Comparison of ENCODE assay signal across 10 mouse cellular contexts in the genomic region with DNA sequence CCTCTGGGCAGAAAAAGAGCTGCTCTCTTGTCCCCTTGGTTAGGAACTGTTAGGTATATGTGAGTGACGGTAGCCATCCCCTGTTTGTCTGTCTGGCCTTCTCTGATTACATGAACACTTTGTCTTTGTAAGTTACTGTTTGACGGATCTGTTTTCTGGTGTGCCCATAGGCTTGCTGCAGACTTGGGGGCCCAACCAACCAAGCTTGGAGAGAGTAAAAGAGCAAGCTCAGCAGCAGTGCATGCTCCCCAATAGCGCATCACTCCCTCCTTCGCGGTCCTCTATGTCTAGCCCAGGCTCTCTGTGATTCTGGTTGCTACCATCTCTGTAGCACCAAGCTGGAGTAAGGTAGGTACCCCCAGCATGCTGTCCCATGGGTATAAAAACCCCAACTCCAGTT.
"Had no signal": no experiment of that assay in that cellular context is flagged by ENCODE, and none has a peak within 500 bp of the region (broad histone marks: within the 10 kb centered on the region; RNA-seq: fewer than 3 reads in every experiment).

No protein-coding gene starts in this region.

- H3K27me3 ChIP-seq: limb, embryonic 15.5 days; liver, embryonic 12.5 days; midbrain, embryonic 12.5 days; neural tube, embryonic 15.5 days had no signal

- H3K4me1 ChIP-seq: limb, embryonic 15.5 days; liver, embryonic 12.5 days; midbrain, embryonic 12.5 days; neural tube, embryonic 15.5 days had no signal

- H3K9ac ChIP-seq: limb, embryonic 15.5 days; liver, embryonic 12.5 days; lung, embryonic 14.5 days; midbrain, embryonic 12.5 days; neural tube, embryonic 15.5 days had no signal

- H3K4me3 ChIP-seq: limb, embryonic 15.5 days; liver, embryonic 12.5 days; midbrain, embryonic 12.5 days; myocyte; neural tube, embryonic 15.5 days had no signal

- H3K9me3 ChIP-seq: limb, embryonic 15.5 days; neural tube, embryonic 15.5 days had no signal

- H3K36me3 ChIP-seq: limb, embryonic 15.5 days; liver, embryonic 12.5 days; midbrain, embryonic 12.5 days; neural tube, embryonic 15.5 days had no signal

- H3K4me2 ChIP-seq: limb, embryonic 15.5 days; liver, embryonic 12.5 days; lung, embryonic 14.5 days; midbrain, embryonic 12.5 days; neural tube, embryonic 15.5 days had no signal

- H3K27ac ChIP-seq: limb, embryonic 15.5 days; liver, embryonic 12.5 days; midbrain, embryonic 12.5 days; neural tube, embryonic 15.5 days; stomach, postnatal 0 days had no signal

- ATAC-seq: intestine, embryonic 16.5 days; liver, embryonic 12.5 days had no signal

- DNase-seq: lung, embryonic 14.5 days; lung, postnatal 14 days; thymus, postnatal 4 days had no signal
